9 mouse cellular contexts compared by ENCODE assay signal in the genomic region with DNA sequence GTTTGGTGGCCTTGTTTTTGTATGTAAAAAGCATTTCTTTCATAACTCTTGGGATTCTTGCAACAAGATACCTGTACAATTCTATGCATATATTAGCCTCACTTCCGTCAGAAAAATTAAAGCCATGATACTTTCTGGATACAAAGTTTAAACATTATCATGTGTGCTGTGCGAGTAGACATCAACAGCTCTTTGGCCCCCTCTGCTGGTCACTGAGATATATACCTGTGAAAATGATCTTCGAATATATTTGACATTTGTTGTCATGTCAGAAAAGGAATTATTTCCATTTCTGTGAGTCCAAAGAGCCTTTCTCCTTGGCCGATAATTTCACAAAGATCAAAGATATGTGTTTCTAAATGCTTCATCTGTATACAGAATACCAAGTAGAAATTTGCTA.
DNase-seq lines count a peak whose midpoint lies in the region; ATAC-seq and TF ChIP-seq lines count a peak whose summit lies in the region.
"Had no signal": no experiment of that assay in that cellular context is flagged by ENCODE, and none has a peak within 500 bp of the region (broad histone marks: within the 10 kb centered on the region; RNA-seq: fewer than 3 reads in every experiment).

No protein-coding gene starts in this region.

- no peaks in the 10 kb centered on the region for H3K9me3 ChIP-seq in neural tube, embryonic 15.5 days (replicated peaks)
- H3K9me3 ChIP-seq in limb, embryonic 14.5 days (ENCODE audit: control insufficient read depth, low read length): no peaks in the 10 kb centered on the region
- H3K9me3 ChIP-seq: neural tube, embryonic 12.5 days had no signal

- 40% methylated on average over 4 of the region's 4 CpGs for WGBS in neural tube, embryonic 15.5 days
- 22% methylated on average over 4 of the region's 4 CpGs for WGBS in cerebellum, adult 2 months
- 34% methylated on average over 4 of the region's 4 CpGs for WGBS in limb, embryonic 14.5 days

- 0 out of 2 replicates have a peak, but pooled peaks have one; percentile 18 for TF ChIP-seq CTCF in cerebellum, adult 2 months (IDR thresholded peaks at IDR 0.05; ENCODE audit: borderline replicate concordance, insufficient read depth, low read depth, low read length)

- peaks cover 2% of the 10 kb centered on the region for H3K4me1 ChIP-seq in neural tube, embryonic 15.5 days
- H3K4me1 ChIP-seq in cerebellum, adult 2 months (ENCODE audit: control insufficient read depth, insufficient read depth, low read length): no peaks in the 10 kb centered on the region
- no peaks in the 10 kb centered on the region for H3K4me1 ChIP-seq in limb, embryonic 14.5 days (ENCODE audit: control insufficient read depth, insufficient read depth, low read length)
- H3K4me1 ChIP-seq: neural tube, embryonic 12.5 days had no signal

- H3K4me2 ChIP-seq in neural tube, embryonic 15.5 days: no peak overlapping the region
- no peak overlapping the region for H3K4me2 ChIP-seq in limb, embryonic 14.5 days (replicated peaks; ENCODE audit: low read depth, low read length, severe bottlenecking)
- H3K4me2 ChIP-seq: neural tube, embryonic 12.5 days had no signal

- no peak overlapping the region for H3K27ac ChIP-seq in neural tube, embryonic 15.5 days (replicated peaks)
- H3K27ac ChIP-seq in cerebellum, adult 2 months (ENCODE audit: insufficient read depth, low read length): no peak overlapping the region
- no peak overlapping the region for H3K27ac ChIP-seq in limb, embryonic 14.5 days (replicated peaks; ENCODE audit: low read depth, low read length)
- H3K27ac ChIP-seq: neural tube, embryonic 12.5 days had no signal

- ATAC-seq in cerebellum, adult (ENCODE audit: insufficient number of reproducible peaks, low FRiP score, low TSS enrichment): no peak
- no peak for ATAC-seq in neural tube, embryonic 15.5 days (ENCODE audit: low FRiP score)
- peak; percentile 63; the same call in 1 of the 2 replicates for ATAC-seq in granulocyte monocyte progenitor cell, adult 5-6 weeks (replicated peaks; ENCODE audit: poor library complexity, severe bottlenecking)
- ATAC-seq in limb, embryonic 14.5 days (ENCODE audit: low FRiP score, low read depth): no peak

- no peaks in the 10 kb centered on the region for H3K36me3 ChIP-seq in neural tube, embryonic 15.5 days
- no peaks in the 10 kb centered on the region for H3K36me3 ChIP-seq in limb, embryonic 14.5 days (ENCODE audit: control insufficient read depth, insufficient read depth, low read length)
- H3K36me3 ChIP-seq: neural tube, embryonic 12.5 days had no signal

- DNase-seq in cerebellum, adult 18-20 months: peak; percentile 59 to 76
- peak; percentile 32 for DNase-seq in neural tube, embryonic 10.5 days (ENCODE audit: extremely low spot score, low spot score)
- DNase-seq in cerebellum, adult 2 months: peak; percentile 36 to 40
- DNase-seq in limb, embryonic 14.5 days (ENCODE audit: low spot score): peak; percentile 80
- peak; percentile 89 for DNase-seq in right cerebral cortex, postnatal 4 days

- H3K9ac ChIP-seq in neural tube, embryonic 15.5 days (replicated peaks): no peak overlapping the region
- no peak overlapping the region for H3K9ac ChIP-seq in limb, embryonic 14.5 days (ENCODE audit: low read depth, low read length, severe bottlenecking)
- H3K9ac ChIP-seq: neural tube, embryonic 12.5 days had no signal

- no peak for TF ChIP-seq POLR2A in cerebellum, adult 2 months (IDR thresholded peaks at IDR 0.05; ENCODE audit: borderline replicate concordance, insufficient read depth, low read length)
- no peak for TF ChIP-seq POLR2A in limb, embryonic 14.5 days (IDR thresholded peaks at IDR 0.05; ENCODE audit: borderline replicate concordance, extremely low read depth, insufficient read depth, insufficient read length)

- H3K4me3 ChIP-seq in neural tube, embryonic 15.5 days (replicated peaks): no peak overlapping the region
- H3K4me3 ChIP-seq in cerebellum, adult 2 months (replicated peaks; ENCODE audit: insufficient read depth, low read depth, low read length): no peak overlapping the region
- no peak overlapping the region for H3K4me3 ChIP-seq in limb, embryonic 14.5 days (replicated peaks; ENCODE audit: low read length)
- H3K4me3 ChIP-seq: neural tube, embryonic 12.5 days had no signal

- H3K27me3 ChIP-seq in neural tube, embryonic 15.5 days (replicated peaks): no peaks in the 10 kb centered on the region
- H3K27me3 ChIP-seq in cerebellum, adult 2 months (ENCODE audit: control insufficient read depth, insufficient read depth, low read length): no peaks in the 10 kb centered on the region
- no peaks in the 10 kb centered on the region for H3K27me3 ChIP-seq in limb, embryonic 14.5 days (ENCODE audit: control insufficient read depth, insufficient read depth, low read length)
- H3K27me3 ChIP-seq: neural tube, embryonic 12.5 days had no signal

Comparison
In these comparisons a context has a peak if more than half of its experiments do, and no peak if none do; other contexts are left out.
1. DNase-seq: peak in every context shown above with its lines; median percentile 89 in right cerebral cortex, postnatal 4 days; 80 in limb, embryonic 14.5 days; 68 in cerebellum, adult 18-20 months; 38 in cerebellum, adult 2 months; 32 in neural tube, embryonic 10.5 days.